Mouse (Mus musculus): ENCODE measurements around the gene Fam50b. TPM values are rescaled to one million over a fixed set of nuclear protein-coding genes. Genes with fewer than 3 reads are reported as not detected.

Gene Fam50b
- polyA plus RNA-seq, 1 experiment from 2014 or later = not detected

Other genes with a start within 250 kb of the Fam50b start
- gene Pxdc1, start 81.4 kb upstream of the Fam50b start, polyA plus RNA-seq (2015; fragmentation: Nextera tagmentation; extraction: Ambion mirVana) = 6.2 and 9.0 TPM in 2 replicates
- gene Prpf4b, start 140.5 kb downstream of the Fam50b start, polyA plus RNA-seq (2015; fragmentation: Nextera tagmentation; extraction: Ambion mirVana) = 65.2 and 70.6 TPM in 2 replicates
- gene Fam217a, start 189.5 kb downstream of the Fam50b start, polyA plus RNA-seq (2015; fragmentation: Nextera tagmentation; extraction: Ambion mirVana) = 1.7 and 1.9 TPM in 2 replicates
- gene 4933417A18Rik, start 189.6 kb downstream of the Fam50b start, polyA plus RNA-seq (2015; fragmentation: Nextera tagmentation; extraction: Ambion mirVana) = not detected in 2 replicates
- 0.36 and 0.55 TPM in 2 replicates for gene Eci3, start 229.0 kb downstream of the Fam50b start, polyA plus RNA-seq (2015; fragmentation: Nextera tagmentation; extraction: Ambion mirVana)